Mouse (Mus musculus): ENCODE data around the gene Fastkd5.

DNA sequence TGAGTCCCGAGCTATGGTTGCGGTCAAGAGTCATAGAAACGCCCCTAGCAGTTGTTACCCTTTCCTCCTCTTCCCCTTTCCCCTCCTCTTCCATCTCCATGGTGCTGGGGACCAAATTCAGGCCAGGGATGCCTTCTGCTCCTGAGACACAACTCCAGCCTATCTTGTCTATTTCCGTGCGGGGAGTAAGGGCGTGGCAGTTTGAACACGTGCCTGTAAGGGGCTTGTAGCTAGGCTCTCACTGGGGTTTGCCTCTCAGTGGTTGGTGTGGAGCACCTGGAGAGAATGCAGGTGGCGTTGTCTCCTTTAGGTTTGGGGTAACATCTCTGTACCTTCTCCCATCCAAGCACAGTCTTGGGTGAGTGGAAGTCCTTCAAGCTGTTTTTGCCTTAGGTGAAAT, 50.0 kb downstream of the Fastkd5 start:
- no peak for TF ChIP-seq POLR2A (IDR thresholded peaks at IDR 0.05; ENCODE audit: control insufficient read depth, extremely low read depth, insufficient read depth, low read length, poor library complexity)
- TF ChIP-seq CTCF (IDR thresholded peaks at IDR 0.05; ENCODE audit: borderline replicate concordance, control insufficient read depth, extremely low read depth, insufficient read depth, low read length, poor library complexity), result no peak

Measured in thymus, adult 2 months (tissue).